Mouse (Mus musculus) ES-Bruce4 (cell line): ENCODE results near the gene Gpr39.

Experiments used
- CTCF ChIP-seq: IDR thresholded peaks from one replicate; pipeline ENCODE4 v1.8.1; 2011; ENCODE audit warnings: low read depth, low read length
- EP300 ChIP-seq: IDR thresholded peaks from 2 replicates; pipeline ENCODE4 v1.6.1; 2011; ENCODE audit warnings: low read depth, low read length; ENCODE audit not compliant: insufficient read depth
- POLR2A ChIP-seq: IDR thresholded peaks from one replicate; pipeline ENCODE4 v1.8.1; 2011; ENCODE audit warnings: low read length; ENCODE audit not compliant: insufficient read depth

DNA sequence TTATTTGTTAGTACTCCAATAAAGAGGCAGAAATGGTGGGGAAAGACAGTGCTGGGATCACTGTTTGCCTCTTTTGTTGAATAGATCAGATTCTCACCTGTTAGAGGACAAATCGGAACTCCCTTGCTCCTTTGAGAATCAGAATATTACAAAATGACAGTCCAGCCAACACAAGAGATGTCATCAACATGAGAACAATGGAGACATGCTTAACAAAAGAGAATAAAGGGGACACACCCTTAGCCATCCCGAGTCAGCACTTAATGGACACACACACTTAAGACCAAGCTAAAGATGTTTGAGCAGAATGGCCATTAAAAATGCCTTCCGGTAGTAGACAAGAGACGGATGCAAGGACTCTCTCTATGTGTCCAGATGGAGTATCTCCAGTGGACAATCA is 68.0 kb downstream of the Gpr39 start:
- TF ChIP-seq CTCF = no peak
- no peak for TF ChIP-seq POLR2A
- no peak for TF ChIP-seq EP300
